Mouse (Mus musculus) T-cell, adult 2 months (primary cell): ENCODE measurements at regions not wholly inside any gene's neighbourhood (a gene's known extent, or its start where the extent isn't known, plus 50 kb on each side); places are given as distances from the start of the nearest gene placed in this dataset.

Experiments used
- DNase-seq: peaks from one replicate; pipeline ENCODE4 v3.0.0; 2022; ENCODE audit warnings: low spot score

DNA sequence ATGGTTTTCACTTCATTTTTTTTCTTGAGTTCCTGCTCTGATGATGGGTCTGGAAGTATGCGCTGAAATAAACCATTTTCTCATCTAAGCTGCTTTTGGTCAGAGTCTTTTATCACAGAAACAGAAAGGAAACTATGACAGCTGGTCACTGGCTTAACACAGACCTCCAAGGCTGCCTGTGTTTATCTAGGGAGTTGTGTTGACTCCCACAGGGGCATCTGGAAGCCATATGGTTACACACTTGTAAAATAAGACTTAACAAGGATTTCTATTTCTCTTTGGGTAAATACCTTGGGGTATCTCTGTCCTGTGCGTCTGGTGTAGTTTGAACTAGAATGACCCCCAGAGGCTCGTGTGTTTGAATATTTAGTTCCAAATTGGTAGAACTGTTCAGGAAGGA is 315.5 kb upstream of the Kazn start:
- no peak for DNase-seq

DNA sequence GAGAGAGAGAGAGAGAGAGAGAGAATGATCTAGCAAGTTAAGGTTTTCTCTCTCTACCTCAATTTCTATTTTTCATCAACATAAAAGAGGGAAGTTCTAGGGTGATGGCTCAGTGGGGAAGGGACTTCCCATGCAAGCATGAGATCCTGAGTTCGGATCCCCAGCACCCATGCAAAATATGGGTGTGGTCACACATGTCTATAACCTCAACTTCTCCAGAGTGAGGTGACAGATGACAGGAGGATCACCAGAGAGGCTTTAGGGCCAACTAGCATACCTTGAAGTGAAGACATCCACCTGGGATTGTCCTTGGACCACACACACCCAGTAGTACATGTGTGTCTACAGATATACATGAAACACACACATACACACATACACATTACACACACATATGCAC is 306.7 kb upstream of the Kazn start:
- DNase-seq = no peak

DNA sequence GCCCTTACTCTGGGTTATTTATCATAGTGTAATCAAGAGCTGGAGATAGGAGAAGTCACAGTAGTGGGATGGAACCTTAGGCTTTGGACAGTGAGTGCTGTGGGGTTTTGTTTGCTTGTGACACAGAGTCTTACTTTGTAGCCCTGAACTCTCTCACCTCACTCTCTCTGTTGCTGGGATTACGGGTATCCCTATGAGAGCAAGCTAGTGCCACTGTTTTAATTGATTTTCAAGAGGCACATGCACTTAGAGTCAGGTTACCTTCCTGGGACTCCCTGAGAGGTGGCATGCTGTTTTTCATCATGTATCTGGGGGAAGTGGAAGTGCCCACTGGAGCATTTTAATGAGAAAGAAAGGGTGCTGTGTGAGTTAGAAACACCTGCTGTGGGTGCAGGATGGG is 306.0 kb upstream of the Kazn start:
- no peak for DNase-seq

DNA sequence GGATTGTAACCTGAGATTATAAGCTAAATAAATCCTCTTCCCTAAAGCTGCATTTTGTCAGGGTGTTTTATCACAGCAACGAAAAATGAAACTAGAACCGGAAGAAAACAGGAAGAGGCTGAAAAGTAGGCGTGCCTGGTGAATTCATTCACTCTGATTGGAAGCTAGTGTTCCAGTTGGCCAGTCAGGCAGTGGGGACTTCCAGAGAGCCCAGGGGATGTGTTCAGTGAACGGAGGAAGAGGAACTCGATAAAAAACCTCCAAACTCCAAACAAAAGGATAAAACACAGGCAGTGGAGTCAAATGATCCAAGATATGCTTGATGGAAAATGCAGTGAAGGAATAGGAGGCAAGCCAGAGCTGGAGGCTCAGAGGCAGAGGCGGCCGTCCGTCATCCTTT is 305.5 kb upstream of the Kazn start:
- no peak for DNase-seq

DNA sequence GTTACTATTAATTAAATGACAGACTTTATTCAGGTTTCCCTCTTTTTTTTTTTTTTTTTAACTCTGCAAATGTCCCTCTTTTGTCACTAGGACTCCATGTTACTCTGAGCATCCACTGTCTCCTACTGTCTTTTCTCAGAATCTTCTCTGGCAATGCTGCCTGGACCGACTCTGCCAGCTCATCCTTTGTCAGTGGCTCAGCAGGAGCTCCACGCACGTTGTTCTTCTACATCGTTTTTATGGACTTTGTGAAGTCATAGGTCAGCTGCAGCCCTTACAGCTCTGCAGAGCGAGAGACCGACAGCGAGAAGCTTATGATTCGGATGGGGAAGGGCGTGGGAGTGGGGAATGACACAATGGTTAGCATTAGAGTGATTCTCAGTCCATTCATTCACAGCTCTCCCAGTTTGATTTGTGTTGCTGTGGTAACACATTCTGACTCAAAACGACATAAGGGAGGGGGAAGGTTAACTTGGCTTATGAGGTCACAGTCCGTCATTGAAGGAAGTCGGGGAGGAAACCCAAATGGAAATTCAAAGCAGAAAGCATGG is 300.1 kb upstream of the Kazn start:
- no peak for DNase-seq

GRCm38 (mm10) chr4:142527080-142527479 is 287.9 kb upstream of the Kazn start:
- no peak for DNase-seq

GRCm38 (mm10) chr4:142517478-142518455 is 278.6 kb upstream of the Kazn start:
- DNase-seq = no peak

DNA sequence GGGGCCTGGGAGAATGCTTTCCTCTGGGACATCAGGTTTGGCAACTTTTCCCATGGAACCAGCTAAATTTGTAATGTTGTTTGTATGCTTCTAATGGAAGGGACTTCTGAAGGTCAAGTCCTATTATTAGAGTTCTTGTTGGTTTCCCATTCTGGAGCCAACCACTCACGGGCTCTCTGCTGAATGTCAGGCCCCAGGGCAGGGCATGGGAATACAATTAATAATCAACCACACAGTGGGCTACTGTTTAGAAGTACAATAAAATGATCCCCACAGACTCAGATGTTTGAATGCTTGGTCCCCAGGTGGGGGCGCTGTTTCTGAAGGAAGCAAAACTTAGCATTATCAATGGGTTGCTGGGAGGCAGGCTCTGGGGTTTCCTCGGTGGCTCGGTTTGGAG is 275.6 kb upstream of the Kazn start:
- DNase-seq = no peak

- no peak for DNase-seq
Measured at GRCm38 (mm10) chr4:142509386-142509785, 270.2 kb upstream of the Kazn start.

DNA sequence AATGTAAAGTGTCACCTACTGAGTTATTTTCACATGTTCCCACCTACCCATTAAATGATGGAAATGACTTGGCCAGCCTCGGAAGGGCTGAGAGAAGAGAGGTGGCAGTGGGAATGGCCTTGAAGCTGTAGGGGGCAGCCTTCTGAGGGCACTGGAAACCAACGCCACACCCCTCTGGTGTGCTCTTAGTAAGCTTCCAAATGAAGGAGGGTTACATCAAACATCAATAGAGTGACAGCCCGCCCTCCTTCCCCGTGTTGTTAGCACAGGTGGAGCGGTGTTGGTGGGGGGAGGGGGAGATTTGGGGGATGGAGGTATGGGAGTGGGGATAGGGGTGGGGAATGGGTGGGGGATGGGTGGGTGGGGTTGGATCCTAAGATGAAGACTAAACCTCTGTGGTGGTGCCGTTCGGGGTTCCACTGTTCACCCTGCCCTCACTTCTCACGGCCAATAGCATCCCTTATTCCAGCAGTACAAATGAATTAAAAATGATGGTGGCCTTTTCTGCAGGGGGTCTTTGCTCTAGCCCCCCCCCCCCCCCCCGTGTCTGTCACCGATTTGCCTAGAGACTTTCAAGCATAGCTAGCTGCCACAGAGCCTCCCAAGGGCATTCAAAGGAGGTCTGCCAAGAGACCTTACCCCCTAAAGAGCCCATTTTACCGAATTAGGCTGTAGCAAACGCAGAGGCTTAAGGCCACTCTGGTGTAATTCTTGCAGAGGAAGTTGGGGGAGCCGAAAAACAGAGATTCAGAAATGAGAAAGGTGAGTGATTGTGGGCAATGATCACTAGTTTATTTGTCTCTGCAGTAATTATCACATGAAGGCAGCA is 267.4 kb upstream of the Kazn start:
- no peak for DNase-seq

GRCm38 (mm10) chr4:142503761-142504160 is 264.6 kb upstream of the Kazn start:
- no peak for DNase-seq

DNA sequence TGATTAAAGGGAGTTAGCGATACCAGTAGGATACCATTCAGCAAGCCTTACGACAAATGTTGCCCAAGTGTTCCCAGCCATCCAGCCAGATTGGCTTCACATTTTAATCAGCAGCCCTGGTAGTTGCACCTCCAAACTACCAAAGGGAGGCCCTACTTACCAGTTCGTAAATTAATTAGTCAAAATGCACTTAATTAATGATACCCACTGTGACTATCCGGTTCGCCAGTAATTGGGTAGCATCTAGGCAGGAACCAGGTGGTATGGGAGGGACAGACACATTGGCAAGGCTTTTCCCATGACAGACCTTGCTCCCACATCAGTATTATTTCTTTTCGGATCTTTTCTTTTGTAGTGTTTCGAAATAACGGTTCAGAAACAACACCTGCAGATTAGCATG is 262.0 kb upstream of the Kazn start:
- DNase-seq = no peak

DNA sequence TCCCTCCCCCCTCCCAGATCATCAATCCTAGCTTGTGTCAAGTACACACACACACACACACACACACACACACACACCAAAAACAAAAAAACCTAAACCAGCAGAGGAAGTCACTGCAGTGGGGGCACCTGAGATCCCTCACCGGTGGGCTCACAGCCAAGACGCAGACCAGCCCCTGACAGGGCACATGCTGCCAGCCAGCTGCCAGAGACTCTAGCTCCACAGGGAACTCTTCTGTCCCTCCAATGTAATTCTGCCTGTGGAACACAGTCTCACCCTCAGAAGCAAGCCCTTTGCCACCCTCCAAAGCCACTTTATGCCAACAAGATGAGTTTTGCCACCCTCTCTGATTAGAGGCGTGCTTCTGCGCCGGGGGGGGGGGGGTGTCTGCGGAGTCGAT is 261.3 kb upstream of the Kazn start:
- DNase-seq = no peak

DNA sequence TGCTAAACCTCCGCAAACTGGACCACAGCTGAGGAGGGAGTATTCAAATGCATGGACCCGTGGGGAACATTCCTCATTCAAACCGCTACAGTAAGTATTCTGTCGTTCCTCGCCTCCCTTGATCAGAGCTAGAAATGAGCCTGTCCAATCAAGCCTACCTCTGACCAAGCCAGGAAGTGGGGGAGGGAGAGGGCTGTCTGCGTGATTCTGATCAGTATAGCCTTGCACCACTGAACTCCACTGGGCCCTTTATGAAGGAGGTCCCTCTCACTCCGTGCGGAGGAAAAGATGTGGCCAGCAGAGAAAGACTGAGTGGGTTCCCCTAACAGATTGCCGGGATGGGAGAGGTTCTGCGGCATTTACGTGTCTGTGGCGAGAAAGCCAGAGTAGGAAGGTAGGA is 257.4 kb upstream of the Kazn start:
- no peak for DNase-seq

DNA sequence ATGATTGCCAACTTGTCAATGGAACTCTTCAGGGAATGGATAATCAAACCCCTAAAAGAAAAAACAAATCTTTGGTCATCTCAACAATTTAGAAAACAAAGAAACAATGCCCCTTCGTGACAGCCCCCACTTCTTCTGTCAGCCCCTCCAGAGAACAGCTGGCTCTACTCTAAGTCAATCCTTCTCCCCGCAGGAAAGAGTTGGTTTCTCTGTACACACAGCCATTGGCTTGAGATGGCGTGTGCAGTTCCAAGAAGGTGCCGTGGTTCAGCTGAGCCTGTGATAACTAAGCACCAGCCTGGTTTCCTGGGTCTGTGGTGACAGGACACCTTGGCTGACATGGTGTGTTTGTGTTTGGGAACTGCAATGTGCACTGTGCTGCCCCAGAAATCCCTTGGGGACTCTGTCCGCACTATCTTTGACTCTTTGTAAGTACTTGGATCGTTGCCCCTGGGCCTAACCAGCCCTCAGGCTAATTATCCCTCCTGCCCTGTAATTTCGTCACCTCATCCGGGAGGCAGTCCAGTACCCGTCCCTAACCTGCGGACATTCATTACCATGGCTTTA is 253.8 kb upstream of the Kazn start:
- no peak for DNase-seq

DNA sequence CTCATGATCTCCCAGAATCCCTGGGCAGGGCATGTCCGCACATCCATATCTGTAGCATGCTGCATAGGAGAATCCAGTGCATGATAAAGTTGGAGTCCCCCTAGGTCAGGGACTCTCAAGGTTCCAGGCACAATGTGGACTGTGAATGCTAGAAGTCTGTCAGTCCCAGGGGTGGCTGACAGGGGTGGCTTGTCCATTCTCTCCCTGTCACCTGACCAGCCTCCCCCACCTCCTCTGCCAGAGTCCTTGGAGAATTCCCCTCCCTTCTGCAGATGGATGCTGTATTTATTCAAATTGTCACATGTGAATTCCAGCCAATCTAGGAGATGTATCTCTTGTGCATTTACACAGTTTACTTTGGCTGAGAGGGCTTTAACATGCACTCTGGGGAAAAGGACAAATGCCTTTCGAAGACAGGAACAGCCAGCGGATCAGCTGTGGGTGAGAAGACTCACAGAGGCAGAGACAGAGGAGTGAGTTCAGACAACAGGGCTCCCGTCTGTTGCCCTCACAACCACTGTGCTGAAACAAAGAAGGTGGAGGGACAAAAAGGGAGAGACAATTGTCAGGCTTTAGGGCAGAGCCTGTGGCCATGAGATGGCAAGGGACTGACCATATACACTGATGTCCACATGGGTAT is 246.7 kb upstream of the Kazn start:
- no peak for DNase-seq

DNA sequence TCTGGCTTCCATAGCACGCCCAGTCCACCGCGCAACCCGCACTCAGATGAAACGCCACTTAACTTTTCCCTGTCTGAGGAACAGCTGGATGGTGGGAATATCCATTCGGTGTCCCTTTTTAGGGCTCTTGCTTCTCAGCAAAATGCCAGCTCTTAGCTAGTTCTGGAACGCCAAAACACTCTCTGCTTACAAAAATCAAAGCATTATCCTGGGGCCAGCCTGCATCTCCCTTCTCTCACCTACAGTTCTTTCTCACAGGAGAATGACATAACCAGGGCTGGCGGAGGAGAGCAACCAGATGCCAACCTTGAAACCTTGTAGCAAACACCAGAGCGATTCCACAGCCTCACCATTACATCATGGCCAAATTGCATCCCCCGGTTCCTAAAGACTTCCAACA is 236.4 kb upstream of the Kazn start:
- DNase-seq = no peak

- no peak for DNase-seq
Measured at GRCm38 (mm10) chr4:142474626-142475025, 235.4 kb upstream of the Kazn start.

DNA sequence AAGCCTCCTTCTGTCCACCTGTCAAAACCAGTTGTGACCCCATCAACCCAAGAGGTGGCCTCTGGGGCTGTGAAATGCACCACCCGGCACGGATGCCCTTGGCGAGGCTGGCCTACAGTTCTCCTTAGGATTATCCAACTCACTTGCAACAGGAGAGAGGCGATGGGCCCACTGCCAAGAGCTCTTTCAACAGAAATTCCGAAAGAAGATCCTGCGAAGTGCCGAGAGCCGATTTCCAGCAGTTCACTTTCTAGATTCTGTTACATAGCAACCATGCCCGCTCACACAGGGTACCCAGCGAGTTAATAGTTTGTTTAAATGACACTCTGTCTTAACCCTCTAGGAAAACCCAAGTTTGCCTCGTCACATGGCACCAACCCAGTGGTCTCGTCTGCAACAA is 234.8 kb upstream of the Kazn start:
- no peak for DNase-seq

DNA sequence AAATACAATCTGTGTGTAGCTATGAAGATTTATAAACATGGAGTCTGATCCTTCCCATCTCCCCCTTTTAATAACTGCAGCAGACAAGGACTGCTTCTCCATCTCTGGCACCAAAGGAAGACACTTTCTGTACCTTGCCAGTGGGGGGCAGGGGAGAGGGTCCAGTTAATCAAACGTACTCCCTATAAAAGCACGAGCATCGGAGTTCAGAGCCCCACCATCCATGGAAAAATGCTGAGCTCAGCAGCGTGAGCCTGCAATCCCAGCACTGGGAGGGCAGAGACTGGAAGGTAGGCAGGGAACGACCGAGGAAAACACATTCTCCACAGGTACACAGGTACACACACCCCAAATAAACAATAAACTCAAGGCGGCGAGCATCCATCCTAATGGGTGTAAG is 234.1 kb upstream of the Kazn start:
- no peak for DNase-seq

- DNase-seq = no peak
Measured at GRCm38 (mm10) chr4:142472332-142472731, 233.1 kb upstream of the Kazn start.

- no peak for DNase-seq
Measured at GRCm38 (mm10) chr4:142470784-142471183, 231.6 kb upstream of the Kazn start.
